Mouse (Mus musculus) ES-Bruce4 (cell line): Measurements from ENCODE around the gene Manba. TPM values are rescaled to one million over a fixed set of nuclear protein-coding genes. Genes with fewer than 3 reads are reported as not detected.

ENCODE experiments used
- H3K27ac ChIP-seq: 2 replicates; pipeline ENCODE4 v1.5.1; 2012; ENCODE audit warnings: low read length, inconsistent platforms; ENCODE audit not compliant: insufficient read depth
- H3K27me3 ChIP-seq: 2 replicates; pipeline ENCODE4 v1.6.1; 2012; ENCODE audit warnings: mild to moderate bottlenecking, low read length, inconsistent platforms; ENCODE audit not compliant: control insufficient read depth, poor library complexity, insufficient read depth, severe bottlenecking
- H3K36me3 ChIP-seq: 2 replicates; pipeline ENCODE4 v1.6.1; 2012; ENCODE audit warnings: inconsistent platforms, mild to moderate bottlenecking, low read length, moderate library complexity; ENCODE audit not compliant: control insufficient read depth, poor library complexity, insufficient read depth, severe bottlenecking
- H3K4me1 ChIP-seq: one replicate; pipeline ENCODE4 v1.8.1; 2011; ENCODE audit warnings: low read length; ENCODE audit not compliant: control insufficient read depth, insufficient read depth
- H3K4me3 ChIP-seq: 2 replicates; pipeline ENCODE4 v1.5.1; 2011; ENCODE audit warnings: low read depth, mild to moderate bottlenecking, low read length
- H3K9ac ChIP-seq: 2 replicates; pipeline ENCODE4 v1.6.1; 2012; ENCODE audit warnings: low read depth, mild to moderate bottlenecking, inconsistent platforms; ENCODE audit not compliant: poor library complexity, severe bottlenecking
- H3K9me3 ChIP-seq: replicated peaks from 2 replicates; pipeline ENCODE4 v1.6.1; 2012; ENCODE audit warnings: mild to moderate bottlenecking, low read length, inconsistent platforms; ENCODE audit not compliant: control insufficient read depth, poor library complexity, insufficient read depth, severe bottlenecking
- CTCF ChIP-seq: IDR thresholded peaks from one replicate; pipeline ENCODE4 v1.8.1; 2011; ENCODE audit warnings: low read depth, low read length
- EP300 ChIP-seq: IDR thresholded peaks from 2 replicates; pipeline ENCODE4 v1.6.1; 2011; ENCODE audit warnings: low read depth, low read length; ENCODE audit not compliant: insufficient read depth
- POLR2A ChIP-seq: IDR thresholded peaks from one replicate; pipeline ENCODE4 v1.8.1; 2011; ENCODE audit warnings: low read length; ENCODE audit not compliant: insufficient read depth
- polyA plus RNA-seq: library from polyadenylated mRNA; stranded (reverse); fragments of >200 nt; gene quantifications from 2 replicates; pipeline ENCODE4 v1.2.4, GENCODE M21; 2011; ENCODE audit warnings: low read depth; ENCODE audit not compliant: missing spikeins, insufficient read depth, insufficient read length

The Manba gene
- polyA plus RNA-seq, 1 experiment, result 122 TPM

DNA sequence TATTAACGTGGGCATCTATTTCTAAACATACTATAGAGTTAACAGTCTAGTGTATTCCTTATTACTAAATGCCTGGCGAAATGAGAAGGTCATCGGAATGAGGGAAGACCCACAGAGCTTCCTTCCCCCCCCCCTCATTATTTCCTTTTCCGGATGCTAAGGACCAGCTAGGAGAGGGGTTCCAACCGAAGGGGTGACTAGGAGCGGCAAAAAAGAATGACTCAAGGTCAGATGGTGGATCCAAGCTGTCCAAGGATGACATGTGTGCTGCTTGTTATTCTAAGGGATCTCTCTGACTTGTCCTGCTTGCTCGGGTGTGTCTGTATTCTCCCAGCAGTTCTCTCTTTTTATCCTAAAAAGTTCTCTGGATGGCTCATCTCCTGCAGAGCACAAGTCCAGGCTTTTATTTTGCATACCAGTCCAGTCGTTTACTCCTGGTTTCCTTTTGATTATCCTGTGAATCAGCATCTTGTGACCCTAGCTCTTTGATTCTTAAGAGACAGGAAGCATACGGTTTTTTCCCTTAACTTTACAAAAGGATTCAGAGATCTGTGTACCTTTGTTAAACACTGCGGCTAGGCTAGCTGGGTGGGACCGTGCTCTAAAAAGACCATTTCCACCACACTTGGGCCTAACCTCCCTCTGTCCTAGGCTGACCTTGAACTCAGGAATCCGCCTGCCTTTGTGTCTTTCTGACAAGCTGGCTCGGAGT, 61.0 kb downstream of the Manba start:
- Histone ChIP-seq H3K4me3 (no peak overlapping the region), H3K36me3 (peaks cover 27% of the 10 kb centered on the region), H3K27me3 (no peaks in the 10 kb centered on the region), H3K9me3 (peaks cover 12% of the 10 kb centered on the region), H3K27ac (peak overlapping the region; percentile 100), H3K4me1 (peaks cover 7% of the 10 kb centered on the region), H3K9ac (peak overlapping the region; percentile 74)
- TF ChIP-seq CTCF, result no peak
- no peak for TF ChIP-seq POLR2A
- TF ChIP-seq EP300, result peak; percentile 100

DNA sequence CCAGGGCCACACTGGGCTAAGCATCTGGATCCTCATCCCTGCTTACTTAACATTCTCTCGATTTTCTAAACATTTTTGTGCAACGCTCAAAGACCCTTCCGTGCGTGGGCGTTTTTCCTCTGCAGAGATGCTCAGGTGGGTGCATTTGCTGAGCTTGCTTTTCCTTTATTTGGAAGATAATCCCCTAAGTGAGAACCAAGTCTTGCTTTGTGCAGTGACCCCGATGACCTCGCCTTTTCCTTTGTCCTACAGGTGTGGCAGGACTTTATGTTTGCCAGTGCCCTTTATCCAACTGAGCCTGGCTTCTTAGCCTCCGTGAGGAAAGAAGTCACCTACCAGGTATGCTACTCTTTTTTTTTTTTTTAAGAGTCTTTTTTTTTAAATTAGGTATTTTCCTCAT, 61.9 kb downstream of the Manba start:
- Histone ChIP-seq H3K4me1 (peaks cover 7% of the 10 kb centered on the region), H3K27me3 (no peaks in the 10 kb centered on the region), H3K4me3 (0 out of 2 replicates have a peak overlapping the region, but pooled peaks have one; percentile 8), H3K27ac (peak overlapping the region; percentile 99), H3K36me3 (peaks cover 32% of the 10 kb centered on the region), H3K9ac (peak overlapping the region; percentile 56; the same call in 1 of the 2 replicates), H3K9me3 (peaks cover 15% of the 10 kb centered on the region)
- TF ChIP-seq CTCF, result no peak
- TF ChIP-seq POLR2A, result no peak
- peak; percentile 97 for TF ChIP-seq EP300

DNA sequence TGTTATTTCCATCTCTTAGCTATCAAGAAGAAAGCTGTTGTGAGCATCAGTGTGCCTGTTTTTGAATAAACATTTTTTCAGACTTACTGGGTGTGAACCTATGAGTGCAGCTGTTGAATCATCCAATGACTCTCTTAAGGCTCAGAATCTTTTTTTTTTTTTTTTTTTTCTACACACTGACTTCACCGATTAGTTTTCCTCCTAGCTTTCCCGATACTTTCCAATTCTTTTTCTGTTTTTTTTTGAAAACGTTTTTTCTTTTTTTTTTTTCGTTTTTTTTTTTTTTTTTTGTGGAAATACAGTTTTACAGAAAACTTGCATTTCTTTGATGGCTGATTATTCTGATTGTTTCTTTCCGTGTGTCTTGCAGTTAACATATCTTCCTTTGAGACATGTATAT, 67.5 kb downstream of the Manba start:
- Histone ChIP-seq H3K36me3 (peaks cover 60% of the 10 kb centered on the region), H3K4me1 (no peaks in the 10 kb centered on the region), H3K27me3 (no peaks in the 10 kb centered on the region), H3K4me3 (no peak overlapping the region), H3K9ac (peak overlapping the region; percentile 57; the same call in 1 of the 2 replicates), H3K27ac (peak overlapping the region; percentile 74; the same call in 1 of the 2 replicates), H3K9me3 (peaks cover 13% of the 10 kb centered on the region)
- TF ChIP-seq POLR2A, result no peak
- no peak for TF ChIP-seq EP300
- no peak for TF ChIP-seq CTCF

DNA sequence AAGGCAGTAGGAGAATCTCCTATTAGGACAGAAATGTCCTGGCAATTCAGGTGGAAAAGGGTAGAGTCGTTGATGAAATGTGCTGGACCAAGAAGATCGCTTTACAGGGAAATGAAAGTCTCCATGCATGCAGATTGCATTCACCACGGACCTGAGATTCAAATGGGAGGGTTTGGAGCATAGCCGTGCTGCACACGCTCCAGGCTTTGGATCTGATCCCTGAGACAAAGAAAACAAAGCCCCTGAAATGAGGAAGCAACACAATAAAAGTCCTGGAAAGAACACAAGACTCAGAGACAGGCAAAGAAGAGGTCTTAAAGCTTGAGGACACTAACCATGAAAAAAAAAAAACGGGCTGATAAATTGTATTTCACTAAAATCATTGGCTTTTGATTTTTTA, 69.8 kb downstream of the Manba start:
- H3K4me1 ChIP-seq, result no peaks in the 10 kb centered on the region
- peak overlapping the region; percentile 83; the same call in 1 of the 2 replicates for H3K27ac ChIP-seq
- H3K9me3 ChIP-seq, result peaks cover 13% of the 10 kb centered on the region
- TF ChIP-seq CTCF (no peak), EP300 (no peak), POLR2A (no peak)
- no peaks in the 10 kb centered on the region for H3K27me3 ChIP-seq
- no peak overlapping the region for H3K4me3 ChIP-seq
- H3K9ac ChIP-seq, result peak overlapping the region; percentile 19; the same call in 1 of the 2 replicates
- peaks cover 60% of the 10 kb centered on the region for H3K36me3 ChIP-seq

DNA sequence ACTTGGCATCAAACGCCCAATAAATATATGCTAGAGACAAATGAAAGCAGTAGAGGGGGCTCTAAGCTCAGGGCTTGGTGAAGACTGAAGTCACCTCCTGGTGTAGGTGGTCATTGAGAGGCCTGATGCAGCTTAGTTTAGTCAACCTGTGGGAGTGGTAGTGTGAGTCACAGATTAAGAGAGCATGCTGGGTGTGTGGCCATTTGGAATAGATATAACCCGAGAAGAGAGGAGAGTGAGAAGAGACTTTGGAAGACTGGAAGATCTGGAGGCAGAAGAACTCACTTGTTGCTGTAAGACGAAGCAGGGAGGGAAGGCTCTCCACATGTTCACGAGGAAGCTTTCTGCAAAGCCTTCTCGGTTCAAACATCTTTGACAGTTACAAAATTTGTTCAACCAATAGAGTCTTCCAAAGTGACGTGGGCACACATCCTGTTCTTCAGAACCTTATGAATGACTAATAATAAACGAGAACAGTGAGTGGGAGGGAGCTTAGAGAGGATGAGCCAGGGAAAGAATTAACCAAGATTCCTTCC, 70.7 kb downstream of the Manba start:
- TF ChIP-seq CTCF (no peak), POLR2A (no peak), EP300 (no peak)
- Histone ChIP-seq H3K4me1 (peaks cover 4% of the 10 kb centered on the region), H3K9me3 (peaks cover 7% of the 10 kb centered on the region), H3K27me3 (no peaks in the 10 kb centered on the region), H3K27ac (peak overlapping the region; percentile 55), H3K9ac (peak overlapping the region; percentile 53; the same call in 1 of the 2 replicates), H3K36me3 (peaks cover 60% of the 10 kb centered on the region), H3K4me3 (no peak overlapping the region)
